Mouse (Mus musculus) spleen, postnatal 36 days (tissue): ENCODE results near the gene Mmd2.

Experiments
- DNase-seq, 2 experiments: peaks; one replicate each; pipeline ENCODE4 v3.0.0; 2022; ENCODE audit warnings: low spot score in 2 of 2, mixed read lengths in 1 of 2

The Mmd2 gene

GRCm38 (mm10) chr5:142608259-142608988 lies at the start of gene Mmd2:
Gene Mmd2, minus strand, starts transcription at chr5:142608800.
- no peak for DNase-seq

DNA sequence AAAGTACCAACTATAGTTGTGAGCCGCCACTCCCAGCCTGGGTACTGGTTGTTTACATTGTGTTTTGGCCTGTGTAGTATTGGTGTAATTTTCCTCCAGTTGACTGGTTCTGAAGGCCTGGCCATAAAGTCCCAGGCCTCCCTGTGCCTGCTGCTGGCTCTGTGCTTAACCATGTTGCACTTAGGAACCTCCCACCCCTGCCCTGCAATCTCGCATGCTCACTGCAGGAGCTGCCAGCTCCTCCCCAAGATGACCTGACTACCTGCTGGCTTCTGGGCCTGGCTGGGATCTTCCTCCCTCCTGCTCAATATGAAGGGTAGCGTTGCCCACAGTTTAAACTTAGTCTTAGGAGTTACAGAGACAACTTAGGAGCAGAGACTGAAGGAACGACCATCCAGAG lies 43.7 kb upstream of the Mmd2 start:
- no peak for DNase-seq

DNA sequence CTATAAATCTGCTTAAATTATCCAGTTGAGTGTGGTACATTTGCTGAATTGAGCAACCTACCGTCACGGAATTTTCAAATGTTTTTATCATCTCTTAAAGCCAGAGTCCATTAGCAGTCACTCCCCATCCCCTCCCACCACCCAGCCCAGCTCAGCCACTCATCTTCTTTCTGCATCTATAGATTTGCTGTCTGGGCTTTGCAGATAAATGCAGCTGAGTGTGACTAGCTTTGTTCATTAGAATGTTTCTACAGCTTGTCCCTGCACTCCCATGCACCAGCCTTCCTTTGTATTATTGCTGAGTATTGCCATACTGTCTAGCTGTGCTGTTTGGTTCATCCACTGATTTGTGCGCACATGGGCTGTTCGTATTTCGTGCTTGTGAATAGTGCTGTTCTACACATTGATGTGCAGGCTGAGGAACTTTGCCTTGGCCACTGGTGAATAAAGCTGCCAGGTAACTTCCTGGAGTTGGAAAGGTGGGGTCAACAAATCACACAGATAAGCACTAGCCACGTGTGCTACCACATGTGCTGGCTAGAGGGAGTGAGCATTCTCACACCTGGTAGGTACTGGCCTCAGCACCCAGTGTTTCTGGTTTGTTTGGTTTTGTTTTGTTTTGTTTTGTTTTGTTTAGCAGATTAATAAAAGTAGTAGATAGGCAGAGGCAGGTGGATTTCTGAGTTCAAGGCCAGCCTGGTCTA lies 42.3 kb upstream of the Mmd2 start:
- DNase-seq = peak; percentile 38 to 66

- no peak for DNase-seq
These were observed 41.8 kb upstream of the Mmd2 start for GRCm38 (mm10) chr5:142650390-142650789.

GRCm38 (mm10) chr5:142649460-142650050 lies 41.0 kb upstream of the Mmd2 start:
- no peak for DNase-seq

- no peak for DNase-seq
These were observed 39.6 kb upstream of the Mmd2 start for GRCm38 (mm10) chr5:142648162-142648561.

DNA sequence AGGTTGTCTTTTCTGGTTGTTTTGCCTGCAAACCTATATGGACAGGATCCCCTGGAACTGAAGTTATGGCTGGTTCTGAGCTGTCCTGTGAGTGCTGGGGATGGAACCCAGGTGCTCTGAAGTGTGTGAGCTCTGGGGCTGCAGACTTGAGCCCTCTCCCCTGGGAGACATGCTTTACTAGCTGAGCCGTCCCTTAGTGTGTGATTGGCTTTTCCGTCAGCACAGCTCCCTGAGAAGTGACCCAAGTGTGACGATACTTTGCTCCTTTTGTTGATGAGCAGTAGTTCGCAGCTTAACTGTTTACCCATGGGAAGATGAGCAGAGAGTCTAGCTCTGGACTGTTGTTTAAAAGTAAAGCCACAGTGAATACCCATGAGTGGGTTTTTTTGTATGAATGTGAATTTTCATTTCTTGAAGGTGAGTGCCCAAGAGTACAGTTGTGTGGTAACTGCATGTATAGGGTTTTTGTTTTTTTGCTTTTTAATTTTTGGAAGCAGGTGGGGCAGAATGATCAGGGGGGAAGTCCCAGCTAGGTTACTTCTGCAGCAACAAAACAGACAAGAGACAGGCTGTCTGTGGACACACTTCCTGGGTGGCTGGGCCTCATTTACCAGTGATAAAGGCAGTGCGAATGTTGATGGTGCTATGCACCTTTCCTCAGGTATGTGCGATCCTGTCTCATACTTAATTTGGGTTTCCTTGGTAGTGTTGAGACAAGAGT lies 32.9 kb upstream of the Mmd2 start:
- peak; percentile 41 to 52 for DNase-seq

- DNase-seq = no peak
These were observed 31.5 kb upstream of the Mmd2 start for GRCm38 (mm10) chr5:142640088-142640487.

GRCm38 (mm10) chr5:142637823-142638222 lies 29.2 kb upstream of the Mmd2 start:
- DNase-seq = peak; percentile 25 to 59

GRCm38 (mm10) chr5:142630224-142630623 lies 21.6 kb upstream of the Mmd2 start:
- peak in 1 of 2 experiments; percentile 13 for DNase-seq

GRCm38 (mm10) chr5:142629663-142630025 lies 21.0 kb upstream of the Mmd2 start:
- no peak for DNase-seq

DNA sequence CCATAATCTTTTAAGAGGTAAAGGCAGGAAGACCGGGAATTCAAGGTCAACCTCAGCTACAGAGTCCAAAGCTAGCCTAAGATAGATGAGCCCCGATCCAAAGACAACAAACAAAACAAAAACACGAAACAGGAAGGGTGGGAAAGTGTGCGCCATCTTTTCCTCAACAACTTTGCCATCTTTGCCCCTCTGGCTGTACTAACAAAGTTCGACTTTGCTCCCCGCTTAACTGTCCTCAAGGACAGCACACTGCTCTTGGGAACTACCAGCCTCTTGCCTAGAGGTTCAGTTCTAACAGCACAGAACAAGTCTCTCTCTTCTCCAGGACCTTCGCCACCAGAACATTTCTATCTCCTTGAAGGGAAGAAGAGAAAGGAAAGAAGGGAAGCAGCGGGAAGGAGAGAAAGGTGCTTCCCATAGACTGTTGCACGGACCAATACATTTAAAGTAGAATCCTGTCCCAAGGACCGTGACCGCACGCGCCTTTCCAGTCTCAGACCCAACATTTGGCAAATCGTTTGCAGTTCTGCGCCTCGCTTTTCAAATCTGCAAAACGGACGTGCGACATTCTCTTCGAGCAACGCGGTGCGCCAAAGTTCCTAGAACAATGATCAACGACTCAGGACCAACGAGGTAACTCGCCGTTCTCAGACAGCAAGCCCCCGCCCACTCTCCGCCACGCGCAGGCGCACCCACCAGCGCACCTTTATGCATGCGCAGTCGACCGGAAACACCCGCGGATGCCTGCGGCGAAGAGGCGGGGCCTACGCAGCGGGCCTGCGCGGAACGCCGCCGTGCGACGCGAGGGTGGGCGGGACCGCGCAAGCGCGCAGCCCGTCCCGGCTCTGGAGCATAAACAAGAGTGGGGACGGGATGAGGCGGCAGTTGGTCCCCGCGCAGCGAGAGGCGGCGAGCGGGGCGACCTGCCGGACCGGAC lies 20.4 kb upstream of the Mmd2 start:
- peak; percentile 98 for DNase-seq

- no peak for DNase-seq
These were observed 18.8 kb upstream of the Mmd2 start, which contains the start of gene Wipi2 for GRCm38 (mm10) chr5:142627398-142627797. Gene Wipi2, plus strand, starts transcription at chr5:142627698.

DNA sequence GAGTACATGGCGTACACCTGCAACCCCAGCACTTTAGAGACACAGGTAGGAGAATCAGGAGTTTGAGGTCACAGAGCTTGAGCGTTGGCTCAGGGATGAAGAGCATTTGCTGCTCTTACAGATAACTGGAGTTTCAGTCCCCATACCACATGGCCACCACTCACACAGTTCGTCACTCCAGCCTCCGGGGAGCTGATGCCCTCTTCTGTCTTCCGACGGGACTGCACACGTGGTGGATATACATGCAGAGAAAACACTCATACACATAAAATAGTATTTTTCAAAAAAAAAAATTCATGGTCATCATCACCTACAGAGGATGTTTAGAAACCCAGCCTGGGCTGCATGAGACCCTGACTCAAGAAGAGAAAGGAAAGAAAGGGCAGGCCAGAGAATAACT lies 14.5 kb upstream of the Mmd2 start:
- DNase-seq = no peak

GRCm38 (mm10) chr5:142622134-142622533 lies 13.5 kb upstream of the Mmd2 start:
- DNase-seq = no peak

DNA sequence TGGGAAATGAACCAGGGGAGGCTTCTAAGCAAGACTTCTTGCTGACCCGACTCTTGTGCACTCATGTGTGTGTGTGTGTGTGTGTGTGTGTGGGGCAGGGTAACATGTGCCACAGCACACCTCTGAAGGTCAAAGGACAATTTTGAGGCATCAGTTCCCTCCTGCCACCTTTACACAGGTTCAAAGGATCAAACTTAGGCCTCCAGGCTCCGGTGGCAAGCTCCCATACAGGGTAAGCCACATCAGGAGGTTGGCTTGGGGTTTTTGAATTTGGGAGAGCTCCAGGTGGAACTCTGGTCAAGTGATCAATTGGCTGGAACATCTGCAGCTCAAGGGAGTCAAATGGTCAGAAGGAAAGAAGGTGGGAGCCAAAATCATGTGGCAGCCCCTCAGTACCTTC lies 12.8 kb upstream of the Mmd2 start:
- DNase-seq = no peak

GRCm38 (mm10) chr5:142619866-142620265 lies 11.3 kb upstream of the Mmd2 start:
- DNase-seq = peak in 1 of 2 experiments; percentile 11

DNA sequence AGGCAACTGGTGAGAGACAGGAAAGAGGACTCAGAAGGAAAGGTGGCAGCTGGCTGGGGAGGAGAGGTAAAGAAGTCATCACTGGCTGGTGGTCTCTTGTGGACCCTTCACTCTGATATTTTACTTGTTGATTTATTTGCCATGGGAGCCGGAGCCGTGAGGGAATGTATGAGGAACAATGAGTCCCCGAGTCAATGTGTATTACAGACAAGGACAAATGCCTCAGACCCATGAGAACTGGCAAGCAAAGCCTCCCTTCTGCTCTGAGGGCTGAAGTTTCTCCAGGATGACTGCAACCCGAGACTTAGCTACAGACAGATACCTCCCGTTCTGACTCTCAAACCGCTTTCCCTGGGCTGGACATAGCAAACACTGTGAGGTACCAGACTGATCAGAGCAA lies 7.7 kb upstream of the Mmd2 start:
- no peak for DNase-seq

- DNase-seq = no peak
These were observed 7.0 kb upstream of the Mmd2 start for GRCm38 (mm10) chr5:142615638-142616037.

GRCm38 (mm10) chr5:142614513-142614912 lies 5.9 kb upstream of the Mmd2 start:
- DNase-seq = no peak

DNA sequence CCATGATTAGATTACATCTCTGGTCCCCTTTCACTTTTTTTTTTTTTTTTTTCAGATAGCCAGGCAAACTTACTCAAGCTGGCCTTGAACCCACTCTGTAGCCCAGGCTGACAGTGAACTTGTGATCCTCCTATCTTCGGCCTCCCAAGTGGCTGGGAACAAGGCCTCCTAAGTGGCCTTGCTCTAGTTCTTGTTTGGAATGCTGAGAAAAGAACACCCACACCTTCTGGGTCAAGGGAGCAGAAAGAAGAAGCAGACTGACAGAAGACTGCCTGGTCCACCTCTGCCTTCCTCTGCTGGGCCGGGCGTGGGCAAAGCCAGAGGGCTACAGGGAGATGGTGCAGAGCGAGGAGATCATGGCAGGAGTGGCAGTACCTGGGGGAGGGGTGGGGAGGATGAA lies 1.8 kb upstream of the Mmd2 start:
- no peak for DNase-seq
